Mouse (Mus musculus): ENCODE results near the gene Olfr522. TPM values are rescaled to one million over a fixed set of nuclear protein-coding genes. Genes with fewer than 3 reads are reported as not detected.

The Olfr522 gene
- polyA plus RNA-seq, 1 experiment from 2014 or later = not detected

- ATAC-seq (ENCODE audit: low read depth) (no peak), DNase-seq (ENCODE audit: low spot score) (no peak)
- no peak overlapping the region for H3K27ac ChIP-seq (replicated peaks; ENCODE audit: low read depth, low read length)
- no peak overlapping the region for H3K4me2 ChIP-seq (ENCODE audit: low read depth, low read length)
- WGBS = 87% methylated on average over 3 of the region's 3 CpGs
- peaks cover 19% of the 10 kb centered on the region for H3K36me3 ChIP-seq (ENCODE audit: control insufficient read depth, insufficient read depth, low read length)
- H3K27me3 ChIP-seq (replicated peaks; ENCODE audit: control insufficient read depth, insufficient read depth, low read length) = no peaks in the 10 kb centered on the region
- no peaks in the 10 kb centered on the region for H3K9me3 ChIP-seq (ENCODE audit: control insufficient read depth, low read length)
- H3K4me1 ChIP-seq (ENCODE audit: control insufficient read depth, insufficient read depth, low read length) = 0 out of 2 replicates have a peak, but pooled peaks cover 4% of the 10 kb centered on the region
- no peak overlapping the region for H3K9ac ChIP-seq (ENCODE audit: low read depth, low read length)
- H3K4me3 ChIP-seq (ENCODE audit: low read depth, low read length) = no peak overlapping the region
Observed at GRCm38 (mm10) chr7:140126934-140127333, 37.6 kb downstream of the Olfr522 start.

DNA sequence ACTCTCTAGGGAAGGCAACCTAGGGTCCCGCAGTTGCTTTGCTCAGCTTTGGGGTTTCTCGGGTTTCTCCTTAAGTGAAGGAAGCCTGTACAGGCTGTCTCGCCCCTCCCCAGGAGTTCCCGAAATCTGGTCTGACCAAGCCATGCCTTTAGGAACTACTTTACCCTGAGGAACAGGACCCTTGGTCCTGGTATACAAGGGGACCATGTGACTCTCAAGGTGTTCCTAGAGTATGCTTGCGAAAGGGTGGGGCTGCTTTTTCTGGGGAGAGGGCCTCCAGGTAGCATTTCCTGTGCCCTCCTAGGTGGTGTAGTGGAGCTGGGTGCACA, 38.6 kb downstream of the Olfr522 start:
- Histone ChIP-seq H3K27ac (replicated peaks; ENCODE audit: low read depth, low read length) (no peak overlapping the region), H3K4me2 (ENCODE audit: low read depth, low read length) (peak overlapping the region; percentile 59), H3K4me3 (ENCODE audit: low read depth, low read length) (peak overlapping the region; percentile 82), H3K4me1 (ENCODE audit: control insufficient read depth, insufficient read depth, low read length) (0 out of 2 replicates have a peak, but pooled peaks cover 4% of the 10 kb centered on the region), H3K36me3 (ENCODE audit: control insufficient read depth, insufficient read depth, low read length) (peaks cover 19% of the 10 kb centered on the region), H3K9me3 (ENCODE audit: control insufficient read depth, low read length) (no peaks in the 10 kb centered on the region), H3K9ac (ENCODE audit: low read depth, low read length) (peak overlapping the region; percentile 87), H3K27me3 (replicated peaks; ENCODE audit: control insufficient read depth, insufficient read depth, low read length) (no peaks in the 10 kb centered on the region)
- DNase-seq (ENCODE audit: low spot score) (no peak), ATAC-seq (ENCODE audit: low read depth) (no peak; the same call in 1 of the 2 replicates)
- 3% methylated on average over 5 of the region's 5 CpGs for WGBS

DNA sequence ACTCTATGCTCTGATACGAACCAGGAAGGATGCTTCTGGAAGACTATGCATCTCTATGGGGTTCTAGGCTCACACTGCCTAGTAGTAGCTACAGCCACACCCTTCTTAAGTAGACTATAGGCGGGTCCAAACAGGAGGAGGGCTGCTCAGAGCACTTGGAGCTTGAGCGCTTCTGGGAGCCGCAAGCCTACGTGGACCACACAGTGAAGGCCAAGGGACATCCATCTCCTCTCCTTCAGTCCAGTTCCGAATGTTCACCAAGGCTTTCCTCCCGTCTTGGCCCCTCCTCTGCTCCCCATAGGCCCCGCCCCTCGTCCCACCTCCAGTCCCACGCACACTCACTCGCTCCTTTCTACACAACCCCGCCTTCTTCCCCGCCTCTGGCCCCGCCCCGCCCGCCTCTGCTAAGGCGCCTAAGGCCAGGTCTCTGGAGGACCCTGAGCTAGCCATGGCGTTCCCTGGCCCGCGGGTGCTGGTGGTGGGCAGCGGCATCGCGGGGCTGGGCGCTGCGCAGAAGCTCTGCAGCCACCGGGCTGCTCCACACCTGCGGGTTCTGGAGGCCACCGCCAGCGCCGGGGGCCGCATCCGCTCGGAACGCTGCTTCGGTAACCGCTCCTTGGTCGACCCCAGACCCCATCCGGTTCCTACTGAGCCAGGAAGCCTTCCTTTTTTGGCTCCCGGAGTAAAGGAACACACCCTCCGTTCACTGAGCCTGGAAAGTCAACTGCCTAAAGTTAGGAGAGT, 39.1 kb downstream of the Olfr522 start:
- ATAC-seq (ENCODE audit: low read depth) (peak; percentile 99), DNase-seq (ENCODE audit: low spot score) (peak; percentile 94)
- Histone ChIP-seq H3K36me3 (ENCODE audit: control insufficient read depth, insufficient read depth, low read length) (peaks cover 14% of the 10 kb centered on the region), H3K27me3 (replicated peaks; ENCODE audit: control insufficient read depth, insufficient read depth, low read length) (no peaks in the 10 kb centered on the region), H3K4me2 (ENCODE audit: low read depth, low read length) (peak overlapping the region; percentile 59), H3K4me3 (ENCODE audit: low read depth, low read length) (peak overlapping the region; percentile 82), H3K4me1 (ENCODE audit: control insufficient read depth, insufficient read depth, low read length) (0 out of 2 replicates have a peak, but pooled peaks cover 4% of the 10 kb centered on the region), H3K9me3 (ENCODE audit: control insufficient read depth, low read length) (no peaks in the 10 kb centered on the region), H3K27ac (replicated peaks; ENCODE audit: low read depth, low read length) (0 out of 2 replicates have a peak overlapping the region, but pooled peaks have one; percentile 2), H3K9ac (ENCODE audit: low read depth, low read length) (peak overlapping the region; percentile 87)
- 2% methylated on average over 40 of the region's 40 CpGs for WGBS

DNA sequence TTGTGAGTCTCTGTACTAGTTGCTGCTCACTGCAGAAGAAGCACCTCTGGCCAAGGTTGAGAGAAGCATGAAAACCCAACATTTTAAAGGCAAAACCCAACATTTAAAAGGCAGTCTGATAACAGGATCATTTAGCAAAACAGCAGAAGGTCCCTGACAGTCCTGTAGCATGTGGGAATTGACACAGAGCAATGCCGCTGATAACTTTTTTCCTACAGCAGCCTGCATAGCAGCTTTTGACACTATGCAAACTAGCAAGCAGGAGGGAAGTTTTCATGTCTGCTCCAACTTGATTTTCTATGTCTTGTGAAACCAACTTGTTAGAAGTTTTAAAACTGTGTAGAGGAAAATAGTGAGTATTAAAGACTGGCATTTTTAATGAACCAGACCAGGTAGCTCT, 40.2 kb downstream of the Olfr522 start:
- Histone ChIP-seq H3K36me3 (ENCODE audit: control insufficient read depth, insufficient read depth, low read length) (0 out of 2 replicates have a peak, but pooled peaks cover 4% of the 10 kb centered on the region), H3K4me2 (ENCODE audit: low read depth, low read length) (no peak overlapping the region), H3K27me3 (replicated peaks; ENCODE audit: control insufficient read depth, insufficient read depth, low read length) (no peaks in the 10 kb centered on the region), H3K27ac (replicated peaks; ENCODE audit: low read depth, low read length) (no peak overlapping the region), H3K9me3 (ENCODE audit: control insufficient read depth, low read length) (no peaks in the 10 kb centered on the region), H3K4me3 (ENCODE audit: low read depth, low read length) (no peak overlapping the region), H3K9ac (ENCODE audit: low read depth, low read length) (no peak overlapping the region), H3K4me1 (ENCODE audit: control insufficient read depth, insufficient read depth, low read length) (0 out of 2 replicates have a peak, but pooled peaks cover 4% of the 10 kb centered on the region)
- 91% methylated on average over 1 of the region's 1 CpGs for whole genome bisulfite sequencing
- DNase-seq (ENCODE audit: low spot score) (no peak), ATAC-seq (ENCODE audit: low read depth) (no peak)

DNA sequence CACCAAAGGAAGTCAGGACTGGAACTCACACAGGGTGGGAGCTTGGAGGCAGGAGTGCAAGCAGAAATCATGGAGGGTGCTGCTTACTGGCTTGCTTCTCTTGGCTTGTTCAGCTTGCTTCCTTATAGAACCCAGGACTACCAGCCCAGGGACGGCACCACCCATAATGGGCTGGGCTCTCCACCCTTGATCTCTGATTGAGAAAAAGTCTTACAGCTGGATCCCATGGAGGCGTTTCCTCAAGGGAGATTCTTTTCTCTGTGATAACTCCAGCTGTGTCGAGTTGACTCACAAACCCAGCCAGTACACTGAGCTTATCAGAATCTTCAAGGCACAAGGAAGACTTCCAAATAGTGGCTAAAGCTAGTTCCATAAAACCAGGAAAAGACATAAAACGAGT, 41.8 kb downstream of the Olfr522 start:
- Histone ChIP-seq H3K9me3 (ENCODE audit: control insufficient read depth, low read length) (no peaks in the 10 kb centered on the region), H3K4me3 (ENCODE audit: low read depth, low read length) (no peak overlapping the region), H3K27me3 (replicated peaks; ENCODE audit: control insufficient read depth, insufficient read depth, low read length) (no peaks in the 10 kb centered on the region), H3K4me1 (ENCODE audit: control insufficient read depth, insufficient read depth, low read length) (0 out of 2 replicates have a peak, but pooled peaks cover 4% of the 10 kb centered on the region), H3K4me2 (ENCODE audit: low read depth, low read length) (no peak overlapping the region), H3K9ac (ENCODE audit: low read depth, low read length) (no peak overlapping the region), H3K36me3 (ENCODE audit: control insufficient read depth, insufficient read depth, low read length) (no peaks in the 10 kb centered on the region), H3K27ac (replicated peaks; ENCODE audit: low read depth, low read length) (no peak overlapping the region)
- 33% methylated on average over 4 of the region's 4 CpGs for WGBS
- DNase-seq (ENCODE audit: low spot score) = no peak
- ATAC-seq (ENCODE audit: low read depth) = no peak

GRCm38 (mm10) chr7:140121338-140121910, 43.1 kb downstream of the Olfr522 start:
- H3K27ac ChIP-seq (replicated peaks; ENCODE audit: low read depth, low read length) = no peak overlapping the region
- WGBS = 63% methylated on average over 12 of the region's 13 CpGs
- H3K4me1 ChIP-seq (ENCODE audit: control insufficient read depth, insufficient read depth, low read length) = no peaks in the 10 kb centered on the region
- H3K9me3 ChIP-seq (ENCODE audit: control insufficient read depth, low read length) = no peaks in the 10 kb centered on the region
- no peak overlapping the region for H3K4me2 ChIP-seq (ENCODE audit: low read depth, low read length)
- H3K36me3 ChIP-seq (ENCODE audit: control insufficient read depth, insufficient read depth, low read length) = no peaks in the 10 kb centered on the region
- no peak overlapping the region for H3K4me3 ChIP-seq (ENCODE audit: low read depth, low read length)
- DNase-seq (ENCODE audit: low spot score) (no peak), ATAC-seq (ENCODE audit: low read depth) (no peak)
- H3K9ac ChIP-seq (ENCODE audit: low read depth, low read length) = no peak overlapping the region
- no peaks in the 10 kb centered on the region for H3K27me3 ChIP-seq (replicated peaks; ENCODE audit: control insufficient read depth, insufficient read depth, low read length)

DNA sequence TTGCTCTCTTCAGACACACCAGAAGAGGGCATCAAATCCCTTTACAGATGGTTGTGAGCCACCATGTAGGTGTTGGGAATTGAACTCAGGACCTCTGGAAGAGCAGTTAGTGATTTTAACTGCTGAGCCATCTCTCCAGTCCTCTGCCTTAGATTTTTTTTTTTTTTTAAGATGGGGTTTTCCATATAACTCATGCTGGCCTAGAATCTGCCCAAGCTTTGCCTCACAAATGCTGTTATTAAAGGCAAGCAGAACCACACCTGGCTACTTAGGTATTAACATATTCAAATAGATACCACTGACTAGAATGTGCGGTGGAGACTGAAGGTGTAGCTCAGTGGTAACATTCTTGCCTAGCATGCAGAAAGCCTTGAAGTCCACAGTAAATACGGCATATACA, 44.1 kb downstream of the Olfr522 start:
- Histone ChIP-seq H3K4me3 (ENCODE audit: low read depth, low read length) (no peak overlapping the region), H3K27ac (replicated peaks; ENCODE audit: low read depth, low read length) (no peak overlapping the region), H3K9ac (ENCODE audit: low read depth, low read length) (no peak overlapping the region), H3K4me2 (ENCODE audit: low read depth, low read length) (no peak overlapping the region), H3K27me3 (replicated peaks; ENCODE audit: control insufficient read depth, insufficient read depth, low read length) (no peaks in the 10 kb centered on the region), H3K4me1 (ENCODE audit: control insufficient read depth, insufficient read depth, low read length) (no peaks in the 10 kb centered on the region), H3K9me3 (ENCODE audit: control insufficient read depth, low read length) (no peaks in the 10 kb centered on the region), H3K36me3 (ENCODE audit: control insufficient read depth, insufficient read depth, low read length) (no peaks in the 10 kb centered on the region)
- ATAC-seq (ENCODE audit: low read depth) (no peak), DNase-seq (ENCODE audit: low spot score) (no peak)
- WGBS = 91% methylated on average over 2 of the region's 2 CpGs

GRCm38 (mm10) chr7:140116329-140117054, 48.1 kb downstream of the Olfr522 start, which contains the start of gene Echs1:
TSS of gene Echs1 (minus strand) at chr7:140116476.
- DNase-seq (ENCODE audit: low spot score) = peak; percentile 94
- peak within 1 kb of the TSS; percentile 85 for H3K27ac ChIP-seq (replicated peaks; ENCODE audit: low read depth, low read length)
- H3K4me3 ChIP-seq (ENCODE audit: low read depth, low read length) = peak within 1 kb of the TSS; percentile 82
- peak within 1 kb of the TSS; percentile 80 for H3K9ac ChIP-seq (ENCODE audit: low read depth, low read length)
- peaks cover 14% of the 10 kb centered on the region; the same call in 1 of the 2 replicates for H3K36me3 ChIP-seq (ENCODE audit: control insufficient read depth, insufficient read depth, low read length)
- H3K27me3 ChIP-seq (replicated peaks; ENCODE audit: control insufficient read depth, insufficient read depth, low read length) = no peaks in the 10 kb centered on the region
- H3K4me1 ChIP-seq (ENCODE audit: control insufficient read depth, insufficient read depth, low read length) = no peaks in the 10 kb centered on the region
- no peaks in the 10 kb centered on the region for H3K9me3 ChIP-seq (ENCODE audit: control insufficient read depth, low read length)
- 5% methylated on average over 22 of the region's 28 CpGs for WGBS
- ATAC-seq (ENCODE audit: low read depth) = peak; percentile 94
- H3K4me2 ChIP-seq (ENCODE audit: low read depth, low read length) = peak within 1 kb of the TSS; percentile 89

Data from embryonic facial prominence, embryonic 14.5 days (tissue).